Mouse (Mus musculus) cerebellum, adult 18-20 months (tissue): ENCODE measurements at regions not wholly inside any gene's neighbourhood (a gene's known extent, or its start where the extent isn't known, plus 50 kb on each side); places are given as distances from the start of the nearest gene placed in this dataset.

Experiments used
- DNase-seq, 2 experiments: peaks; one replicate each; pipeline ENCODE4 v3.0.0; 2021

DNA sequence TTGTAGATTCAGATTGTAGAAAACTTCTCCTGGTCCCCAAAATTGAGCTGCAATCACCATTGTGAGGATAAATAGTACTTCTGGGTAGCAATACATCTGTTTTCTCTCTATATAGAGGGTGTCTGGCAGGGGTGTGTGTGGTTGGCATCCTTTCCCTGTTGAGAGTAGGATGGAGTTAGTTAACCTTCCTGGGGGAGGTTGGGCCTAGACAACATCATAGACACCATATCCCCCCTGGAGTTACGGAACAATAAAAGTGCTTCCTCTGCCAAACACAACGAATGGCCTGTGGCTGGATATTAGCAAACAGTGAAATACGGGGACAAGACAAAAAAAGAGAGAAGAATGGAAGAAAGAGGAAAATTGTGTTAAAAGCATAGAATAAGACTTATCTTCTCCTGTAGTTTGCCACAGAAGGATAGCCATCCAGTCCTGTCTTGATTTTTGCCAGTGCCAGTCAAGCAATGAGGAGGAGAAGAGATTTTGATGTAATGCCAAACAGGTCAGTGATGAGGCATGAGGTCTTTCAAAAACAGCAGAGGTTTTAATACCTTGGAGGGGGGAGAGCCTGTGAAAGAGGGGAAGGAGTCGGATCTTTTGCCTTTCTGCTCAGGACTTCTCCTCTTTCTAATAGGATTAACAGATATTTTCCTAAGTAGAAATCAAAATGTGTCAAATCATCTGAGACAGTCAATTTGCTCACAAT, 155.0 kb upstream of the Tmem161b start:
- peak; percentile 19 to 26 for DNase-seq

DNA sequence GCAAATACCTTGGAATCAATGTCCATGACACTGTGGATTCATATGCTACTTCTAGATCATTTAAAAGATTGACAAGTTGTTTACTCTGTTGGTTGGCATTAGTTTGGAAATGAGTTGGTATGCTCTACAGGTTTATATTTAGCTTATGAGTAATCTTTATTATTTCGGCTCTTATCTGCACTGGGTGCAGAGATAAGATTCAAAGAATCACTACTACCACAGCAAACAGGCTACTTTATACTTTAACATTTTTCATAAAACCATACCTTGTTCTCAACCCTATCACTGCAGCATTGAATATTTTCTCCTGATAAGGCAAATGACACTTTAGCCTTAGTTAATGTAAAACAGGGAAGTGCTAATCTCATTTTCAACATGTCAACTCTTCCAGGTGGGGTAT, 153.7 kb upstream of the Tmem161b start:
- DNase-seq, result no peak
